Mouse (Mus musculus) thymus, adult 2 months (tissue): ENCODE results near the gene B3gat2. TPM values are rescaled to one million over a fixed set of nuclear protein-coding genes. Genes with fewer than 3 reads are reported as not detected.
A peak's percentile ranks its signal among the peaks of the same experiment; 100 is the strongest.

Experiments used
- DNase-seq: peaks from one replicate; pipeline ENCODE4 v3.0.0; 2021
- H3K27ac ChIP-seq: fragments of 200-500 bp; 2 replicates; pipeline ENCODE4 v1.5.1; 2012; ENCODE audit warnings: low read length, control low read depth; ENCODE audit not compliant: control insufficient read depth, insufficient read depth
- H3K27me3 ChIP-seq: fragments of 200-500 bp; 2 replicates; pipeline ENCODE4 v1.6.1; 2012; ENCODE audit warnings: mild to moderate bottlenecking, low read length, moderate library complexity, mixed read lengths; ENCODE audit not compliant: control insufficient read depth, insufficient read depth
- H3K36me3 ChIP-seq: fragments of 200-500 bp; 2 replicates; pipeline ENCODE4 v1.6.1; 2012; ENCODE audit warnings: mild to moderate bottlenecking, low read length, moderate library complexity; ENCODE audit not compliant: control insufficient read depth, insufficient read depth
- H3K4me1 ChIP-seq: fragments of 200-500 bp; replicated peaks from 2 replicates; pipeline ENCODE4 v1.6.1; 2012; ENCODE audit warnings: low read length; ENCODE audit not compliant: control insufficient read depth, insufficient read depth
- H3K4me3 ChIP-seq: fragments of 200-500 bp; 2 replicates; pipeline ENCODE4 v1.5.1; 2012; ENCODE audit warnings: mild to moderate bottlenecking, low read length, control low read depth, moderate library complexity; ENCODE audit not compliant: control insufficient read depth, insufficient read depth
- CTCF ChIP-seq: fragments of 200-500 bp; IDR thresholded peaks from 2 replicates; pipeline ENCODE4 v1.5.1; 2012; ENCODE audit warnings: mild to moderate bottlenecking, control low read depth, low read length, moderate library complexity, borderline replicate concordance; ENCODE audit not compliant: control insufficient read depth, poor library complexity, insufficient read depth; ENCODE audit errors: extremely low read depth
- POLR2A ChIP-seq: fragments of 200-500 bp; IDR thresholded peaks from 2 replicates; pipeline ENCODE4 v1.6.1; 2012; ENCODE audit warnings: mild to moderate bottlenecking, low read length, control low read depth, moderate library complexity; ENCODE audit not compliant: control insufficient read depth, poor library complexity, insufficient read depth; ENCODE audit errors: extremely low read depth
- WGBS: fragments of 180-500 bp; shearing (Covaris S2); methylation state at CpG from one replicate; pipeline ENCODE4 v1.1.7; 2018; 5-methylcytosine and 5-hydroxymethylcytosine counted together
- polyA plus RNA-seq: library from polyadenylated mRNA; depleted of rRNA; stranded (reverse); fragments of >200 nt; gene quantifications from 2 replicates; pipeline ENCODE4 v1.2.3, GENCODE M21; 2012

B3gat2 gene
- polyA plus RNA-seq, 1 experiment, result 0.19 TPM

DNA sequence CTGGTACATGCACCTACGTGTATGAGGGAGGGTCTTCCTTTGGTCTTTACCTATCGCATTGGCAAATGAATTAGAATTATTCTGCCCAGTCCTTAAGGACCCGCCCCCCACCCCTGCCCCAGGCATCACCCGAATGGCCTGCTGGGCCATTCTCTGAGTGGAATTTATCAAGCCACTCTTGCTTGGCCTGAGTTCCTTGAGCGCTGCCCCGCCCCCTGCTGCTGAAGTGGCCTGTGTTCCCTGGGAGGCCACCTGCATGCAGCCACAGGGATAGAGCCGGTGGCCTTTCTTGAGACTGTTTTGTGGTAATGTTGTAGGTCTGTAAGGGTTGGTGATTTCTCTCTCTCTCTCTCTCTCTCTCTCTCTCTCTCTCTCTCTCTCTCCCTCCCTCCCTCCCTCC is 2.2 kb downstream of the B3gat2 start:
- peaks cover 7% of the 10 kb centered on the region for H3K27me3 ChIP-seq
- H3K36me3 ChIP-seq, result no peaks in the 10 kb centered on the region
- WGBS, result 11% methylated on average over 7 of the region's 7 CpGs
- no peak overlapping the region for H3K4me3 ChIP-seq
- TF ChIP-seq POLR2A, result no peak
- TF ChIP-seq CTCF, result no peak
- no peak overlapping the region for H3K27ac ChIP-seq
- H3K4me1 ChIP-seq, result no peaks in the 10 kb centered on the region
- DNase-seq, result no peak

DNA sequence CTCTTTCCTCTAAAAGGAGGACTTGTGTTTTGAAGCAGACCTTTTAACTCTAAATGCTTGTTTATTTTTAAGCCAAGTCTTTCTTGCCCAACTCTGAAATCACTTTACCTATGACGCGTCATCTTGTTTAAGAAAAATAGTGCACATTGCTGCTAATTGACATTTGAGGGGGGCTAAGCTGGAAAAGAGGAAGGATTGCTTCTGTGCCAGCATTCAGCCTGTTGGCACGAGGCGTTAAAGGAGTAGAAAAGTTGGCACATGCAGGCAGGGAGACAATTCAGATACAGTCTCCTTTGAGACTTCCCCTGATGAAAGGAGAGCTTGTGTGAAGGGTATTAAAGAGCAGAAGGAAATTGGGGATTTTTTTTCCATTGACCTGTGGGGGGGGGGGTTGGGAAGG is 3.2 kb downstream of the B3gat2 start:
- Histone ChIP-seq H3K27ac (no peak overlapping the region), H3K36me3 (no peaks in the 10 kb centered on the region), H3K4me1 (no peaks in the 10 kb centered on the region), H3K27me3 (peaks cover 7% of the 10 kb centered on the region), H3K4me3 (no peak overlapping the region)
- TF ChIP-seq POLR2A (no peak), CTCF (no peak)
- DNase-seq, result no peak
- WGBS, result 54% methylated on average over 4 of the region's 4 CpGs

GRCm38 (mm10) chr1:23773039-23773438 is 11.5 kb downstream of the B3gat2 start:
- 80% methylated on average over 3 of the region's 3 CpGs for WGBS
- DNase-seq, result no peak
- TF ChIP-seq POLR2A (no peak), CTCF (no peak)
- Histone ChIP-seq H3K4me1 (no peaks in the 10 kb centered on the region), H3K27me3 (no peaks in the 10 kb centered on the region), H3K4me3 (no peak overlapping the region), H3K36me3 (no peaks in the 10 kb centered on the region), H3K27ac (no peak overlapping the region)

- WGBS, result 51% methylated on average over 11 of the region's 11 CpGs
Observed at GRCm38 (mm10) chr1:23792737-23793533, 31.4 kb downstream of the B3gat2 start.

DNA sequence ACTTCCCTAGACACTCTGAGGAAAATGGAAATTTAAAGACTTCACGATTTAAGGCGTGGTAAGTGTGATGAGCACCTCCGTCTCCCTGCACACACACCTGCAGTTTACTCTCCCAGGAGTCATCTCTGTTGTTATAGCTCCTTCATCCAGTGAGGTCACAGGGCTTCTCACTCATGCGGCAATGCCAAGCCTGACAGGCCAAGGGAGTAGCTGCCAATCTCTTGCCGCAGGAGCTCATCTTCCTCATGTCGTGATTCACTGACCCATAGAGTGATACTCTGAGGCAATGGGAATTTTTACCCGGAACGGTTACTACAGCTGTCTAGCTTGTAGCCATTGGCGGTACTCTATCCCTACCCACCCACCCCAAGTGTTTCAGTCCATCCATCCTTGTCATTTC is 36.8 kb downstream of the B3gat2 start:
- no peaks in the 10 kb centered on the region for H3K27me3 ChIP-seq
- no peak for DNase-seq
- no peaks in the 10 kb centered on the region for H3K4me1 ChIP-seq
- no peak for TF ChIP-seq POLR2A
- no peak for TF ChIP-seq CTCF
- no peak overlapping the region for H3K4me3 ChIP-seq
- WGBS, result 94% methylated on average over 9 of the region's 9 CpGs
- H3K27ac ChIP-seq, result no peak overlapping the region
- H3K36me3 ChIP-seq, result no peaks in the 10 kb centered on the region

More at GRCm38 (mm10) chr1:23792737-23793533, 31.4 kb downstream of the B3gat2 start:
- Histone ChIP-seq H3K27ac (no peak overlapping the region), H3K36me3 (no peaks in the 10 kb centered on the region), H3K4me3 (no peak overlapping the region), H3K27me3 (no peaks in the 10 kb centered on the region), H3K4me1 (no peaks in the 10 kb centered on the region)
- DNase-seq, result peak; percentile 58
- TF ChIP-seq POLR2A (no peak), CTCF (peak; percentile 65; the same call in 1 of the 2 replicates)

GRCm38 (mm10) chr1:23821615-23822014 is 60.1 kb downstream of the B3gat2 start:
- DNase-seq, result no peak
- 86% methylated on average over 5 of the region's 5 CpGs for WGBS
- H3K27ac ChIP-seq, result no peak overlapping the region
- H3K27me3 ChIP-seq, result no peaks in the 10 kb centered on the region
- TF ChIP-seq CTCF, result no peak
- TF ChIP-seq POLR2A, result no peak
- no peaks in the 10 kb centered on the region for H3K4me1 ChIP-seq
- no peaks in the 10 kb centered on the region for H3K36me3 ChIP-seq
- H3K4me3 ChIP-seq, result no peak overlapping the region
